Mouse (Mus musculus): Measurements from ENCODE around the gene Ccdc148.

Gene Ccdc148

DNA sequence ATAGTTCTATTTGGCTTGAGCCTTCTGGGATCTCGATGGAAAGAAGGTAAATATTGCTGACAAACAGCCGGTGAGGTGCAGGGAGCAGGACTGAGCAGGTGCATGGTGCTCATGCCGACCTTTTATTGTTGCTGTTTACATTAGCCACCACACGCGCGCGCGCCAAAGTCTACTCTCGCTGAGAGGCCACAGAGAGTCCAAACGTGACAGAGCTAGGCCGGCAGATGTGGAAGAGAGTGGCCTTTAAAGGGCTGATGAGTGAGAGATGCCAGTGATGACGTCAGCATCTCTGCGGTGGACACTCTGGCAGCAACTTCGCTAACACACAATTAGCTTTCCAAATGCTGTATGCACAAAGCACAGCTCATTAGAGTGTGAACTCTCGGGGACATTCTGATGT, 366.0 kb downstream of the Ccdc148 start:
- in situ Hi-C loops (cut with MboI; ENCODE audit: unreplicated experiment in 2 of 2) = no loop called here

GRCm38 (mm10) chr2:58790361-58790760, 370.1 kb downstream of the Ccdc148 start:
- in situ Hi-C loops (cut with MboI; ENCODE audit: unreplicated experiment in 2 of 2) = no loop called here

- in situ Hi-C loops (cut with MboI; ENCODE audit: unreplicated experiment in 2 of 2) = no loop called here
Observed at GRCm38 (mm10) chr2:58789934-58790333, 370.5 kb downstream of the Ccdc148 start.

GRCm38 (mm10) chr2:58787360-58787759, 373.1 kb downstream of the Ccdc148 start:
- in situ Hi-C loops (cut with MboI; ENCODE audit: unreplicated experiment in 2 of 2) = no loop called here

DNA sequence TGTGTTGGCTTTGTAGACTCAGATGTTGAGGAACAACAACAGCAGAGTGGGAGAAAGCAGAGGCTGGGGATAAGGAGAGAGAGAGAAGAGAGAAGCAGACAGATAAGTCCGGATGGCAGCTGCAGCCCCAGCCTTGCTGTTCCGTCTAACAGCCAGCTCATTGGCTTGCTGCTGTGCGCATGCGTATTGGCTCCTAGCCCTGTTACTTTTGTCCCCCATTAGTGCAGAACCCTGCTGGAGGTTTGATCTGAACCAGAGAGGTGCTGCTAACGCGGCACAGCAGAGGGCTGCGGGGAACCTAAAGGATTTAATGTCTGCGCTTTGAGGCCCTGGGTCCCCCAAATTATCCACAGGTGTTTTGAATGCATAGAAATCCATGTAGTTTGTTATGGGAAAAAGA, 373.8 kb downstream of the Ccdc148 start:
- in situ Hi-C loops (cut with MboI; ENCODE audit: unreplicated experiment in 2 of 2) = no loop called here

- in situ Hi-C loops (cut with MboI; ENCODE audit: unreplicated experiment in 2 of 2) = no loop called here
Observed at GRCm38 (mm10) chr2:58786177-58786576, 374.3 kb downstream of the Ccdc148 start.

- in situ Hi-C loops (cut with MboI; ENCODE audit: unreplicated experiment in 2 of 2) = no loop called here
Observed at GRCm38 (mm10) chr2:58783526-58783925, 377.0 kb downstream of the Ccdc148 start.

DNA sequence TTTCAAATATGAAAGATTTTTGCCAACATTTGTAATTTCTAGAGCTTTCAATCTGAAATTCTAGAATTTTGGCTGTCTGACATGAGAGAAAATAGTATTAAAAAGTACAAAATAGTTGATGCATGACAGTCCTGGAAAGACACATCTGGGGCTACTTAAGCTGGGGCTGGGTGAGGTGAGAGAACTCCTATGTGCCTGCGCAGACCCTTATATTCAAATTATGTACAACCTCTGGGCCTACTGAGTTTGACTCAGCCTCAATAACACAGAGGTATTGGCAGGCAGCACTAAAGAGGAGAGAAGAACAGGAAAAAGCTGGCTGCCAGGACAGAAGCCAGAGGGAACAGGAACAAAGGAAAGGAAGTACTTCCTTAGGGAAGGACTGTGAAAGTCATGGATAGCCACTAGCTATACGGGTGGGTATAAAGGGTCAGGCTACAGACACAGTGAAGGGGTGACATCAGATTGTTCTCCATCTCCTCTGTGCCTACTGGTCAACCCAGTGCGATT, 381.4 kb downstream of the Ccdc148 start:
- in situ Hi-C loops (cut with MboI; ENCODE audit: unreplicated experiment in 2 of 2) = no loop called here

DNA sequence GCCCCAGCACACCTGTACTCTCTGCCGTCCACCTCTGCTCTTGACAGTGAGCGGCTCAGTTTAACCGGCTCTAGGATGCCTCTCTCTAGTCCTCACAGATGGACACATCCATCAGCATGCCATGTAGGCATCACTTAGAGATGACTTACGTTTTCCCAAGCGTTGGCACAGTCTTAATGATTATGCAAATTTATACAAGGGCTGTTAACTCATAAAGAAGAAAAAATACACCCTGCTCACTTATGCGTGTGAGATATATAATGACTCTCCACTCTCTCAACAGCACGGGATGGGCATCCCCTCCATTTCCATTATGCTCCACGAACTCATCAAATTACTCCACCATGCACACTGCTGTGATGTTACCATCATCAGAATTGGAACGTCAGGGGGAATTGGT, 386.6 kb downstream of the Ccdc148 start:
- in situ Hi-C loops (cut with MboI; ENCODE audit: unreplicated experiment in 2 of 2) = no loop called here
